Mouse (Mus musculus) left cerebral cortex, postnatal 36 days (tissue): ENCODE measurements around the gene Gm45062. TPM values are rescaled to one million over a fixed set of nuclear protein-coding genes. Genes with fewer than 3 reads are reported as not detected.
"Not testable (repeated sequence)": the region's sequence is repeated elsewhere in the genome, so short reads cannot be mapped to it uniquely, and the experiment has no call there.

Experiments used
- DNase-seq, 2 experiments: peaks; one replicate each; pipeline ENCODE4 v3.0.0; 2021 to 2022; ENCODE audit warnings: low spot score in 2 of 2, mixed read lengths in 1 of 2
- intact Hi-C: fragments of 180-260 bp; cut with DNase I; formaldehyde crosslinking; loops from one replicate; pipeline ENCODE4 v1.15.1; 2025
- total RNA-seq, 2 experiments: library from RNA; stranded (reverse); gene quantifications; 2 replicates each; pipeline ENCODE4 v1.2.3; 2021

The Gm45062 gene
- total RNA-seq, 2 experiments from 2014 or later, result 4.9 to 10.7 TPM

GRCm38 (mm10) chr6:8536944-8537343, 277.7 kb downstream of the Gm45062 start:
- intact Hi-C loops, result no loop called here
- no peak for DNase-seq

DNA sequence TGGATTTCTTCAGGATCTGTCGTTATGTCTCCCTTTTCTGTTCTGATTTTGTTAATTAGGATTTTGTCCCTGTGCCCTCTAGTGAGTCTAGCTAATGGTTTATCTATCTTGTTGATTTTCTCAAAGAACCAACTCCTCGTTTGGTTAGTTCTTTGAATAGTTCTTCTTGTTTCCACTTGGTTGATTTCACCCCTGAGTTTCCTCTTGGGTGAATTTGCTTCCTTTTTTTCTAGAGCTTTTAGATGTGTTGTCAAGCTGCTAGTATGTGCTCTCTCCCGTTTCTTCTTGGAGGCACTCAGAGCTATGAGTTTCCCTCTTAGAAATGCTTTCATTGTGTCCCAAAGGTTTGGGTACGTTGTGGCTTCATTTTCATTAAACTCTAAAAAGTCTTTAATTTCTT, 282.3 kb downstream of the Gm45062 start:
- DNase-seq, intact Hi-C loops: not testable (repeated sequence)

DNA sequence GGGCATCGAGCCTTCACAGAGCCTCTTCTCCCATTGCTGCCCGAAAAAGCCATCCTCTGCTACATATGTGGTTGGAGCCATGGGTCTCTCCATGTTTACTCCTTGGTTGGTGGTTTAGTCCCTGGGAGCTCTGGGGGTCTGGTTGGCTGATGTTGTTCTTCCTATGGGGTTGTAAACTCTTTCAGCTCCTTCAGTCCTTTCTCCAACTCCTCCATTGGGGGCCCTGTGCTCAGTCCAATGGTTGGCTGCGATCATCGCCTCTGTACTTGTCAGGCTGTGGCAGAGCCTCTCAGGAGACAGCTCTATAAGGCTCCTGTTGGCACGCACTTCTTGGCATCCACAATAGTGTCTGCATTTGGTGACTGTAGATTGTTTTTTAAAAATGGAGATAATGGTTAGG, 285.6 kb downstream of the Gm45062 start:
- intact Hi-C loops, result no loop called here
- no peak for DNase-seq

DNA sequence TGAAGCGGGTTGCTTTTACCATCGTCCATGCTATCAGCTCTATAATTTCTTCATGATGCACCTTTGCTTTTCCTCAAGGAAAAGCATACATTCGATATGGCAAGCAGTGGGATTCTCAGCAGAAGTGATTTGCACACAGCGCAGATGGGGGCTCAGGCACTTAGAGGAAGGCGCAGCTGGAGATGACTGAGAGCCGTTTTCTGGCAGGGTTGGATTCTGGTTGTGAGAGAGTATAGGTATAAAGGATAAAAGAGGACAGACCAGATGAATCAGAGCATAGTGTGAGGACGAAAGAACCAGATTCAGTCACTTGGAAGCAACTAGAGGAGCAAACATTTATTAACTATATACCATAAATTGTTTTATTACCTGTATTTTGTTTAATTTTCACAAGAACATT, 286.5 kb downstream of the Gm45062 start:
- intact Hi-C loops, result no loop called here
- DNase-seq, result no peak

- no peak for DNase-seq
- intact Hi-C loops, result no loop called here
These were observed 291.9 kb downstream of the Gm45062 start for GRCm38 (mm10) chr6:8551155-8551554.

DNA sequence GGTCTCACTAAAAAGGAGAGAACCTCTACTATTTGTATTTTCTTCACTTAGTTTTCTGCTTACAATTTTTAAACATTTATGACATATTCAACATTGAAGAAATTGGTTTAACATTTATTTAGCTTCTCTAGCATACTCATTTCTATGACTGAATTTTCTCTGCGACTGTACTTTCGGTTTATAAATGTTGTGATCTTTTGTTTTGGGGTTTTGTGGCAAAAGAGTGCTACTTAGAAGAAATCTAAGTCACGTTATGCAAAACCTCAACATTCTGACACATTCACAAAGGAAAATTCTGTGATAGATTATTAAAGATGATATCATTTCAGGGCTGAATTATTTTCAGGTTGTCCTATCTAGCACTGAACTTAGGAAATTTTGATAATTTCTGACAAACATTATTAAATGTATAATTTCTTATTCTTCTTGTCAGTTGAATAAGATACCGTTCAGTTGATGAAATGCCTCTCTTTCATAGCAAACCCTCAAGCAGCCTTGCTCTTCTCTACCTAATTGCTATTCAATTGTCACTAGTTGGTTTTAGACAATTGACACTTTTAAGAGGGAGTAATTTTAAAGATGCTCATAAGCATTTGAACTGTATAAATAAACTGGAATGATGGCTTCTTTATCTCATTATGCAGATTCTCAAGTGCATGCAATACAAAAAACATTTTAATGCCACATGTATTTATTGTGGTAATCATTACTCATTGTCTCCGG, 297.8 kb downstream of the Gm45062 start:
- intact Hi-C loops, result no loop called here
- no peak for DNase-seq

DNA sequence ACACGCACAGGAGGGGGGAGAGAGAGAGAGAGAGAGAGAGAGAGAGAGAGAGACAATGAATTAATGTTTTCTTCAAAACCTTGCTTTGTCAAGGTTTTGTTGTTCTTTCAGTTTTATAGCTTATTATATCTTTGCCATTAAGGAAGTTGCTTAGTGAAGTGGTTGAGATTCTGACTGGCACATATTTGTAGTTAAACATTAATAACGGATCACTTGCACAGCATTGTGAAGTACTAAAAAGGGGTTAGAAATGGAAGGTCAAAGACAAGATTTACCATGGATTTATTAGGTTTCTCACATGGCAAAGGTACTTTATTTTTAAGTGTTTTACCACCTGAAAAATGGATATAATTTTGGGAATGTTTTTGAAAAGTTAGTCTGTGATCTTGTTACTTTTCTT, 301.4 kb downstream of the Gm45062 start:
- intact Hi-C loops, result no loop called here
- no peak for DNase-seq

DNA sequence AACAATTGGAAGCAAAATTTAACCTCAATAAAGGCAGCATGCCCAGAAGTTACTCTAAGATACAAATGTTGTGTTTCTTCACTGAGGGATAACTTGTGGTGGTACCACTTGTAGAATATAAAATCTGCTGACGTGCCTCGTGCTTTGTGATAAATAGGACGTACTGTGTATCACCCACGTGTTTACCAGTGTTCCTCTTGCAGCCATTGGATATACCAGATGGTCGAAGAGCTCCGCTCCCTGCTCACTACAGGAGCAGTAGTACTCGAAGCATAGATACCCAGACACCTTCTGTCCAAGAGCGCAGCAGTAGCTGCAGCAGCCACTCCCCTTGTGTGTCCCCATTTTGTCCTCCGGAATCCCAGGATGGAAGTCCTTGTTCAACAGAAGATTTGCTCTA, 323.1 kb downstream of the Gm45062 start:
- intact Hi-C loops, result no loop called here
- no peak for DNase-seq

DNA sequence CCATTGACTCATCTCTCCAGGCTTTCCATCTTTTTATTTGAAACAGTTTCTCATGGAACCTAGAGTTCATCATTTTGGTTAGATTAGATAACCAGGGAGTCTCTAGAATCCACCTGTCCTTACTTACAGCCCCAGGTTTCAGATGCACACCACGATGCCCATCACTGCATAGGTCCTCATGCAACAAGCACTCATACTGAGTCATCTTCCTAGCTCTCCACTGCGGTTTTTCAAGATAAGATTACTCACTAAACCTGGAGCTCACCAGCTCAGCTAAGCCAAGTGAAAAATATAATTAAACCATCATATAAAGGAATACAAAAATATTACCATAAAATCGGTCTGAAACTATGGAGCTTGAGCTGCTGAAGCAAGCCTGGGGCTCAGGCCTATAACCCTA, 324.6 kb downstream of the Gm45062 start:
- intact Hi-C loops, result no loop called here
- no peak for DNase-seq

DNA sequence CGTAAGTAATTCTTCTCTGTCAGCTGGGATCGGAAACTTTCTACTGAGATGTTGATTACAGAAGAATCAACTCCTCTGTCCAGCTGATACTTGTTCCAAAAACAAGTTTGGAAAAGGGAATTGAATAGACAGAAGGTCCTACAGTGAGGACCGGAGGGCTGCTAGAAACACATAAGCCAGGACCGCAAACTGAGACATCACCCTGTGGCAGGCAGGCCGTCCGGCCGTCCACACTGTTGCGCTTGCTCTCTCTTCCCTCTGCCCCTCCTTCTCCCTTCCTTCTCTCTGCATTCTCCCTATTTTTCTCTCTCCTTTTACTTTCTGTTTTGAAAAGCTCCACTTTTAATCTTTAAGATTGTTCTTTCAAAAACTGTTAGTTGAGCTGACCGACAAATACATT, 332.4 kb downstream of the Gm45062 start:
- no peak for DNase-seq
- intact Hi-C loops, result no loop called here

DNA sequence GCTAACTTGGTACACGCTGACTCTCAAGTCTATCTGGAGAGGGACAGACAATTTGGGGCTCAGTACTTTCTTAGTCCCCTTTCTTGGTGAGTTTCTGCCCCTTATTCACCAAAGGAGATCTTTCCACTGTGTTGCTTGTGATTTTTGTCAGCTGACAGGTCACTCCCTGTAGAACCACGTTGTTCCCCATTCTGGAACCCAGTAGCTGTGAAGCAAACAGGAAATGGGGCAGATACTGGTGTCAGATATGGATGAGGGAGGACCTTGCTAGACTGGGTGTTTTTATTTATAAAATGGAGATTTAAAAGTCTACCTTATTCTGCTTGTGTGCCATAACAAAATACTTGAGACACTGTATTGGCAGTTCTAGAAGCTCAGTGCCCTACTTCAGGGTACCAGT, 358.1 kb downstream of the Gm45062 start:
- intact Hi-C loops, result no loop called here
- DNase-seq, result no peak

GRCm38 (mm10) chr6:8619582-8620350, 360.5 kb downstream of the Gm45062 start:
- no peak for DNase-seq
- intact Hi-C loops, result no loop called here

- intact Hi-C loops, result no loop called here
- DNase-seq, result no peak
These were observed 363.8 kb downstream of the Gm45062 start for GRCm38 (mm10) chr6:8623045-8623444.

DNA sequence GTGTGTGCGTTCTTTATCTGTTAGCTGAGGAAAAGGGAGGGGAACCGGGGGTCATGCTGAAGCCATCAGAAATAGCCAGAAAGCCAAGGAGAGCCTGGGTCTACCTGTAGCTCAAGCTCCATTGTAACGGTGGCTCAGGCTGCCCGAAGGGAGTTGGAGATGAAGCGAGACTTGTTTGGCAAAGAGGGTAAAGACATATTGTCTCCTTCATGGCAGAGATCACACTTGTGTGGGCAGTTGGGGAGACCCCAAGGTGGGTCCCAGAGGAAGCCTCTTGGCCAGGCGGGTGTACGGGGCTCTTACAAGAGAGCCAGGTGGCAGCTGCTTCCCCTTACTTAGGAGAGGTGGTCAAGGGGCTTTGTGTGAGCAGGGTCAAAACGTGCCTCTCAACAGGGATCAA, 369.0 kb downstream of the Gm45062 start:
- intact Hi-C loops, result no loop called here
- DNase-seq, result no peak

GRCm38 (mm10) chr6:8628715-8629267, 369.5 kb downstream of the Gm45062 start:
- intact Hi-C loops, result no loop called here
- DNase-seq, result no peak

GRCm38 (mm10) chr6:8630531-8630930, 371.3 kb downstream of the Gm45062 start:
- intact Hi-C loops, result no loop called here
- no peak for DNase-seq

DNA sequence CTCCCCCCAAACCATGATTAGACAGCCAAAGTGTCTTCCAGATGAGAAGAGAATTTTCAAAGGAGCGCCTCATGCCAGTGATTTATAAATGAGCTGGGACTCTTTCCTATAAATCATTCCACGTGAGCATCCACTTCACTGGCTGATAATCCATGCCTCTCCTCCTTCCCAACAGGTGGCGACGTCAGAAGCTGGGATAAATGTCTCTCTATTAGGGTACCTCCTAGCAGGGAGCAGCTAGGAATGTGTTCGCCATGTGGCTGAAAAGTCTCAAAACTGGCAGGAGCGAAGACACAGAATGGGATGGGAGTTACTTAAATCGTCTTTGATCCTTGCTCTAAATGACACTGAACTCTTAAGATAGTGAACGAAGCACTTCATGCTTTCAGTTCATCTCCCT, 372.1 kb downstream of the Gm45062 start:
- DNase-seq, result no peak
- intact Hi-C loops, result no loop called here

- DNase-seq, result no peak
- intact Hi-C loops, result no loop called here
These were observed 372.9 kb downstream of the Gm45062 start for GRCm38 (mm10) chr6:8631986-8632632.

DNA sequence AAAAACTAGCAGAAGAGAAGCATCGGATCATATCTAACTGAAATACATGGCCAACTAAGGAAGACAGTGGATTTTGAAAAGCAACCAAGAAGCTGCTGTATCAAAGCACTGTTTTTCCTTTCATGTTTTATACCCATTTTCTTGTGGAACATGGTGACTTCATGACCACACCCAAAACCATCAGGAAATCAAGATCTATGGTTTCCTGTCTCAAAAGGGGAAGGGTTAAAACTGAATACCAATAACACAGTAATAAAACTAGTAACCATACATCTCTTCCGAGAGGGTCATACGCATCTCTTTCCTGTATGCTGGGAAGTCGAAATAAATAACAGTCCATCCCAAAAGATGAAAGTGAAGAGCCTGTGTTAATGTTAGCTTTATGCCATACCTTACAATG, 373.5 kb downstream of the Gm45062 start:
- DNase-seq, result no peak
- intact Hi-C loops, result no loop called here

DNA sequence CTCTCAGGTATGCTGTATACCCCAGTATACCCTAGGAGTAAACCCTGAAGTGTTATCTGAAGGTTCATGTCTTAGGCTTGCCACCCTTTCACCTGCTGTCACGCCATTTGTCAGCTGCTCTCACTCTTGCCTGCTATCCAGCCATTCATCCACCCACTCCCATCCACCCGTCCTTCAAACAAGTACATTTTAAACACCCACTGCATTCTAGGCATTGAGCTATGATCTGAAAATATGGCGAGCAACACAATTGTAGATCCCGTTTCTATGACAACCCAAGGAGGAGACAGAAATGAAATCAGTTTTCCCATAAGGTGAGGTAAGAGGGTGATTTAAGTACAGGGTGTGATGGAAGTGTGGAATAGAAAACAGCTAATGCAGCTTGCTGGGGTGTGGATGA, 378.9 kb downstream of the Gm45062 start:
- intact Hi-C loops, result no loop called here

GRCm38 (mm10) chr6:8638899-8639298, 379.6 kb downstream of the Gm45062 start:
- intact Hi-C loops, result no loop called here
- DNase-seq, result peak; percentile 33 to 38

More for the DNA sequence above, 378.9 kb downstream of the Gm45062 start:
- peak in 1 of 2 experiments; percentile 43 for DNase-seq
